Mouse (Mus musculus) C2C12 (cell line): ENCODE data around the gene Chrne.

ENCODE experiments used
- CEBPB ChIP-seq: IDR thresholded peaks from one replicate; pipeline ENCODE4 v1.6.1; 2011; ENCODE audit warnings: low read depth, mild to moderate bottlenecking, control low read depth, moderate library complexity
- CTCF ChIP-seq: IDR thresholded peaks from one replicate; pipeline ENCODE4 v1.5.1; 2011; ENCODE audit not compliant: control insufficient read depth, insufficient read depth, insufficient read length
- FOSL1 ChIP-seq: IDR thresholded peaks from one replicate; pipeline ENCODE4 v1.8.0; 2011; ENCODE audit warnings: mild to moderate bottlenecking, low read length; ENCODE audit not compliant: poor library complexity, insufficient read depth, severe bottlenecking
- MAX ChIP-seq: IDR thresholded peaks from one replicate; pipeline ENCODE4 v1.6.1; 2011; ENCODE audit warnings: mild to moderate bottlenecking, control low read depth
- MYOD1 ChIP-seq: IDR thresholded peaks from one replicate; pipeline ENCODE4 v1.6.1; 2011; ENCODE audit warnings: low read depth; ENCODE audit not compliant: control insufficient read depth, insufficient read length
- MYOG ChIP-seq: IDR thresholded peaks from one replicate; pipeline ENCODE4 v1.6.1; 2011; ENCODE audit not compliant: control insufficient read depth, insufficient read length; ENCODE audit errors: extremely low read depth
- USF1 ChIP-seq: IDR thresholded peaks from one replicate; pipeline ENCODE4 v1.6.1; 2011; ENCODE audit warnings: low read depth, mild to moderate bottlenecking, control low read depth, moderate library complexity

DNA sequence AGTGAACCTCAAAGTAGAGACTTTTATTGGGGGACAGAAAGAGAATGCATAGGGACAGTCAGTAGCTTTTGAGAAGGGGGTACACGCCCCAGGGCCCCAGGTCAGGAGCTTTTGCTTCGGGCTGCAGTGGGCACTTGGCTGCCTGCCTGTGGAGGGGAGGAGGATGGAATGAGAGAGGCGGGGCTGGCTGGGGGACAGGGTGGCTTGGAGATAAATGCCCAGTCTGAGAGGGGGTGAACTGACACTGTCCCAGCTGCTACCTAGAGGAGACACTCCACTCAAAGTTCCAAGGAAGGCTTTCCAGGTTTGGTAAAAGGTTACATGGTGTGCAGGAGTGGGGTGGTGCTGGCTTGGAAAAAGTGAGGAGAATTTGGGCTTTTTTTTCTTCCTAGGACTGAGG lies 37.9 kb upstream of the Chrne start, which contains the start of gene Eno3:
- TF ChIP-seq CTCF (no peak), MAX (no peak), USF1 (no peak), CEBPB (no peak), MYOG (no peak), FOSL1 (no peak), MYOD1 (no peak)
